Mouse (Mus musculus): ENCODE data around the gene Pgm2l1.

The Pgm2l1 gene

DNA sequence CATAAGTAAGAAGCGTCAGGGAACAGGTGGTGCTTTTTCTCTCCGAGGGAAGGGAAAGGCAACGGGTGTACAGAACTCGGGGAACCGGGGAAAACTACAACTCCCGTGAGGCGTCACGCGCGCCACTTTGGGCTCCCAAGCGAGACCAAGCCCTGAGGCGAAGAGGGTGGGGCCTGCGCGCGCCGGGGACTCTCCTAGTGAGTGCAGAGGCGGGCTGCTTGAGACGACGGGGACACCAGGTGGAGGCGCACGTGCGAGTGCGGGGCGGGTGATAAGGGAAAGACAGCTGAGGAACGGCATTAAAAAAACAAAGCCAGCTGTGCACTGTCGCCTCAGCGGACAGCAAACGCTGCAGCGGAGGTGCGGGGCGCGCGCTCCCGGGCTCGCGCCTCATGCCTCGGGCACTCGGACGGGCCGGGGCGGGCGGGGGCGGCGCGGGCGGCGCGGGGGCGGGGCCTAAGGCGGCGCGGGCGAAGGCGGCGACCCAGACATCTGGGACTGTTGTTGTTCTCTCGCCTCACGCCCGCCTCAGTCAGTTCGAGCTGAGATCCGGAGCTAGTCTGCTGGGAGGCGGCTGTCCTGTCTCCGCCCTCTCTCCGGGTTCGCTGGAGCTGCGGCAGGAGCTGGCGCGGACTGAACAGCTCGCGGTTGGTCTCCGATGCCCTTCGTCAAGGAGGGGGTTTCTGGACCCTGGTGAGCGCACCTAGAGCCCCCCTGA lies at the start of gene Pgm2l1:
Gene Pgm2l1 (plus strand): TSS at position 237 of the 718 bp plus-strand sequence.
- peak; percentile 92 for DNase-seq (ENCODE audit: low spot score)

DNA sequence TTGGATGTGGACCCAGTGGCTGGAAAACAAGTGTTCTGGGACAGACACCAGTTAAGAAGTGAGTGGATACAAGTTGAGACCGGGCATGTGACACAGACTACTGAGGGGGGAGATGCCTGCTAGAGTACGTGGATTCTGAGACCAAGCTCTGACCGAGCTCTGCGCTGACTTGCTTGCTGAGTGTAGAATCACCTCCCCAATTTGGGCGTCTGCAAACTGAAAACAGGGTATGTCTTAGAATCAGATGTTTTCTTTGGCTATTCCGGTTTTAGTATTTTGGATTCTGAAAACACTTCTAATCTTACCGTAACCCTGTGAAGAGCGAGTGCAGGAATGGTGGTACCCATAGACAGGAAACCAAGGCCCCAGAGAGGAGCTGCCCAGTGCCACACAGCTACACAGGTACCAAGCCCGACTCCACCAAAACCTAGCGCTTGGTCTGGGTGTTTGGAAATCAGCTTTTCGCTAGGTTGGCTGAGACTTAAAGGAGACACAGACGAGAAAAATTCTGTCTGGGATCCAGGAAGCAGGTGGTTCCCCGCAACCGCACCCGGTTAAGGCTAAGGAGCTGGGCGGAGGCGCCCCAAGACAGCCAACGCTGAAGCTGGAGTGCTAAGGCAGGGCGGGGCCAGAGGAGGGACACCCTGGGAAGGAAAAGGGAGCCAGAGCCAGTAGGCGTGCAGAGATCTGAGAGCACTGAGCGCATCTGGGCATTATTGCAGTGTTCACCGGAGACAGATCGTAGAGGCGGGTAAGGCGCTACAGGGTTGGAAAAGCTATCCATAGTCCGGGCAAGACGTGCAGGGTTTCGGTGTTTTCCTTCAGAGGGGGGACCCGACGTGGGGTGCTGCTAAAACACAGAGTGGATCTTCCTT lies 48.9 kb upstream of the Pgm2l1 start:
- peak; percentile 65 for DNase-seq (ENCODE audit: low spot score)

GRCm38 (mm10) chr7:100178891-100179233 lies 48.3 kb upstream of the Pgm2l1 start:
- no peak for DNase-seq (ENCODE audit: low spot score)

DNA sequence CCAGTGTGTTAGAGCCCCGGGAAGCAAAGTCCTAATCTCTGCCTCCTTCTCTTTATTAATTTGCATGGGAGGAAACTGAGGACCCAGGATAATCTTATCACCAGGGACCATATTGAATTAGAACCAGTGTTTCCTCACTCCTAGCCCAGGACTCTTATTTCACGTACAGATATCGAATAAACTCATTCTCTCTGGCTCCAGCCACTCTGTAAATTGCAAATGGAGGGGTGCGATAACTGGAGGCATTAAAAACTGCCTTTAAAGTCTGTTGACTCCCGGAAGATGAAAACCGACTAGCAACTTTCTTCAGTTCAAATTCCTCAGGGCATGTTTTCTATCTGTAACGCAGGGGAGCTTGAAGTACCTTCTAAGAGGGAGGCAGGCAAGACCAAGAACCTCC lies 47.8 kb upstream of the Pgm2l1 start:
- DNase-seq (ENCODE audit: low spot score), result no peak

DNA sequence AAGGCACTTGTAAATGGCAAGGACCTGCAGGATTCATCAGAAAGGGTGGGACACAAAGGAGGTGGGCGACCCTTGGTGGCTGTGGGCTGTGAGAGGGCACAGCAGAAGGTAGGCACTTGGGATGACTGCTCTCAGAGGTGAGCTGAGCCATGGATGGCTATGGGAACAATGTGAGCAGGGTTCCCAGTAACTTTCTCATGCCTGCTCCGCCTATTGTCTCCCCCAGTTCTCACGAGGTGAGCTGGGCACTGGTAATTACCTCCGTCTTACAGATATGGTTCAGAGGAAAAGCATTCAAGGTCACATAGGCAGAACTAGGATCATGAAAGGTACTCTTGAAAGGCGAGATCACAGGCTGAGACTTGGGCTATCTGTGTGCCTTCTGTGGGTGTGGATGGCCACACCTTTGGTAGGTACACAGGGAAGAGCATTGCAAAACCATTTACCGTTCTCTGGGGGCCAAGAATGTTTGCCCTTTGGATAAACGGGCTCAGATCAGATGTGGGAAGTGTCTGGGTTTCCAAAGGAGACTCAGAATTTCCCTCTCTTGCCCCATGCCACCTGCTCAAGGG lies 47.3 kb upstream of the Pgm2l1 start:
- DNase-seq (ENCODE audit: low spot score), result no peak

DNA sequence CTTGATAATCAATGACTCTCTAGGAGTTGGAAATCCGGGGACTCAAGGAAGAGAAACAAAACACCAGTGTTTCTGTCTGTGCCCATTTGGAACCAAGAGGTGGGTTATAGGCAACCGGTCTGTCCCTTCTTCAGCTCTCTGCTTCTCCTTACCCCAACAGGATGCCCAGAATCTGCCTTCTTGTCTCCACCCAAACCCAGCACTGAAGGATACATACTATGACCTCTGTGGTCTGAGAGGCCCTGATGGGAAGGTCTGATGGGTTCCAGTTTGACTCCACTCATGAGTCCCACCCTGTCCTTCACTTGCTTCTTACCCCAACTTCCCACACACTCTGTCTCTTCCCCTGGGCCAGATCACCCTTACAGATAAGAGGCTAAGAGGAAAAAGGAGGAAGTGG lies 46.0 kb upstream of the Pgm2l1 start:
- DNase-seq (ENCODE audit: low spot score), result no peak

- DNase-seq (ENCODE audit: low spot score), result no peak
Observed at GRCm38 (mm10) chr7:100181614-100182013, 45.6 kb upstream of the Pgm2l1 start.

DNA sequence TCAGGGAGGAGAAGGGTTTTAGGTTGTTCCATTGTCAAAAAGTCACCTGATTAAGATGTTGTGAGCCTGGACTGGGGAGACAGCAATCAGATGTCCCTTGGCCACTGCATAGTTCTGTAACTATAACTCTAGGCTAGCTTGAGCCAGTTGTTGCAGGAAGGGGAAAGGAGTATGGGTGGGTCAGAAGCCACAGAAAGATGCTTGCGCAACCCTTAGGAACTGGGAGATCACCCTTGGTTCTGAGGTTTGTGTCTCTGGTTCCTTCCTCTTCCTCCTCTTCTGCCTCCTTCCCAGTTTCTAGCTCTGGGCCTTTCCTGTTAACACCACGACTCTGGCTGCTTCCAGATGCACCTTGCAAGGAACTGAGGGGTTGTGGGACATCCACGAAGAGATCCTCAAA lies 44.8 kb upstream of the Pgm2l1 start:
- no peak for DNase-seq (ENCODE audit: low spot score)

GRCm38 (mm10) chr7:100187601-100188000 lies 39.6 kb upstream of the Pgm2l1 start:
- DNase-seq (ENCODE audit: low spot score), result no peak

DNA sequence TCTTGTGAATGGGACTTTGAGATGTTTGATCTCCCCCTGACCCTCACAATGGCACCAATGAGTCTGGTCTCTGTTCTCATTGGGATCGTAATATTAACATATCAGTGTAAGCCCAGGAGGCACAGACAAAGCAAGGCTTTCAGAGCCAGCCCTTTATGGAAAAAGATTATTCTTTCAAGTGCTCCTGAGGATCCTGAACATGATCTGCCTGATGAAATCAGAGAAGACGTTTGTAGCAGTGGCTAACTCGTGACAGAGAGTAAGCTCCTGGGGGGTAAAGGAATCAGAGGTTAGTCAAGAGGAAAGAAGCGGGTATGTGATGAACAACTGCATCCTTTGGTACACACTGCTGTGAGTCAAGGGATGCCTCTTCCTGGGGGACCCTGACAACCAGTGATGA lies 37.0 kb upstream of the Pgm2l1 start:
- no peak for DNase-seq (ENCODE audit: low spot score)

DNA sequence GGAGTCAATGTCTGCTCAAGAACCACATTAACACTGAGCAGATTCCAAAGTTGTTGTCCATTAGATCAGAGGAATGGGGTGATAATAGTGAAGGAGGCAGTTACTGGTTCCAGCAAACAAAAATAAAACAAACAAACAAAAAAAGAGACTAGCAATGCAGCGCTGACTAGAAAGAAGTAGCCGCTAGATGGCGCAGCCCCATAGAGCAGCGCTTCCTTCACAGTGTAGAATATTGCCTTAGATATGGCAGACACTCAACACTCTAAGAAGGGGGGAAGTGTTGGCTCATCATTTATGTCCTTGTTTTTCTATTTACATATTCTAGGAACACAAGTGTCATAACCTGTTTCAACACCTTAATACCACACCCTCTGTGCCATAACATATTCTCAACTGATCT lies 36.4 kb upstream of the Pgm2l1 start:
- DNase-seq (ENCODE audit: low spot score), result no peak

DNA sequence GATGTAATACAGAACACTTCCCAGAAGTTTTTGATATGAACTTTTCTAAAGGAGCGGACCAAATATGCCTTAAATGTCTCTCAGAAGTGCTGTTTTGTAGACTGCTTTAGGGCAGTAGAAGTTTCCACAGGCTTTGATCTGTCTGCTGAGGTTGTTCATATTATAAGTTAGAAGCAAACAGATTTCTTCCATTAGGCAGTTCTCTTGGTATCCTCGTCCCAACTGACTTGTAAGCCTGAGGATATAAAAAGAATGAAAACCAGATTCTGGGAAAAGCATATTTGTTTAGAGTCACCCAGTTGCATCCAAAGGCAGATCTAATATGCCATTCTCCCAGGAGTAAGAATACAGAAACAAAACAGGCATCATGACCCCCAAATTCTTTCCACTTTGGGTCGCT lies 26.0 kb upstream of the Pgm2l1 start:
- no peak for DNase-seq (ENCODE audit: low spot score)

DNA sequence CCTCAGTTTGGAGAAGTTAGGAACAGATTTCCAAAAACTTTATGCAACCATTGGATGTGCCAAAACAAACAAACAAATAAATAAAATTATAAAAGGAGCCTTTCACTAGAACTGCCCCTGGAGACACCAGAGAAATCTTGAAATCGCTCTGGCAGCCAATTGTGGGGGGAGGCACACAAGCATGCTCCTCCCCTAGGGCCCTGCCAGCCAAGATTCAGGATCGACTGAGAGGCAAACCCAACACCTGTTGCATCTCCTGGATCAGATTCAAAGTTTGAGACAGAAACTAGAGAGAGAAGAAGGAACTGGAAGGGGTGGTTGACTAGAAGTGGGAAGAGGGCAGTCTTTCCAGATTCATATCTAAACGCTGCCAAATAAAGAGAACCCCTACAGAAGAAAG lies 23.6 kb upstream of the Pgm2l1 start:
- no peak for DNase-seq (ENCODE audit: low spot score)

DNA sequence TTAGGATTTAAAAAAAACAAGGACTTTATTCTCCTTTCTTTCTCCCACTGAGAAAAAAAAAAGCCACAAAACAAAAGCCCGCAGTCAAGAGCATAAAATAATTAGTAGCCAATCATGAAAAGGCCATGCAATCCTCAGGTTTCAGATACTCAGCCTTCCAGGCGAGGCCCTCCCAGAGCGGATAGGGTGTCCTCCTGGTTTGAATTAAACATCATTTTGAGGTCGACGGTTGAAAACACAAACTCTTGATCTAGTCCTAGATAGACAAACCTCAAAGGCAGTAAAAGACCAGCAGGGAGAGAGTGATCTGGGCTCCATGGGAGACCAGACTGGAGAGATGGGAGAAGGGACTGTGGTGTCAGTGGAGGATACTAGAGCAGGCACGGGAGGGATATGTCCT lies 22.3 kb upstream of the Pgm2l1 start:
- no peak for DNase-seq (ENCODE audit: low spot score)

DNA sequence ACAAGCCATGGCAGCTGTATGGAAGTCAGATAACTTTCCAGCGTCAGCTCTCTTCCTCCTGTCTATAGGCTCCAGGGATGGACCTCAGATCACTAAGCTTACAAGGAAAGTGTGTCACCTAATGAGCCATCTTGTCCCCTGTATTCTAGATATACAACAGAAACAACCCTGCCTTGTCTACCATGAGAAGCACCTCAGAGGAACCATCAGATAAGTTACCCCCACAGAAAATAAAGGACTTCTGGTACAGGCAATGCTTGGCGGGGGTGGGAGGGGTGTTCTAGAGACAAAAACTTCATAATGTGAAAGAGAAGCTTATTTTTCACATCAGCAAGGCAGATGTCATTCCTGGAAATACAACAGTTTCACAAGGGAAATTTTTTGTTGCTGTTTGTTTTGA lies 21.1 kb upstream of the Pgm2l1 start:
- DNase-seq (ENCODE audit: low spot score), result no peak

GRCm38 (mm10) chr7:100207886-100208285 lies 19.3 kb upstream of the Pgm2l1 start:
- DNase-seq (ENCODE audit: low spot score), result no peak

DNA sequence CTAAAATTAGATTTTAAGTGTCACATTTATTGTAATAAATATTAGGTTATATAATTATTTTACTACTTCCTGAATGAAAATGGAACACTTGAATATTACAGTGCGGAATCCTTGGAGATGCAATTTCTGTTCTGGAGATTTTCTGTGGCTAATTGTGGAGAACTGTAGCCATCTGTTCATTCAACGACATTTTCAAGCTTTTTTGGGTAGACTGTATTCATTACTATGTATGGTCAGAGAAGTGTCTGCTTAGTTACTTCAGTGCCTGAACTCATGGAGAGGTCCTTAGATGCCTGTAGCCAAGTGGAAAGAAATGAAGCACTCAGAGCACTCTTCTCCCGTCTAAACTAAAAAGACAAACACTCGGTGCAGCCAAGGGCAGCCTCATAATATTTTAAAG lies 12.9 kb upstream of the Pgm2l1 start:
- no peak for DNase-seq (ENCODE audit: low spot score)

DNA sequence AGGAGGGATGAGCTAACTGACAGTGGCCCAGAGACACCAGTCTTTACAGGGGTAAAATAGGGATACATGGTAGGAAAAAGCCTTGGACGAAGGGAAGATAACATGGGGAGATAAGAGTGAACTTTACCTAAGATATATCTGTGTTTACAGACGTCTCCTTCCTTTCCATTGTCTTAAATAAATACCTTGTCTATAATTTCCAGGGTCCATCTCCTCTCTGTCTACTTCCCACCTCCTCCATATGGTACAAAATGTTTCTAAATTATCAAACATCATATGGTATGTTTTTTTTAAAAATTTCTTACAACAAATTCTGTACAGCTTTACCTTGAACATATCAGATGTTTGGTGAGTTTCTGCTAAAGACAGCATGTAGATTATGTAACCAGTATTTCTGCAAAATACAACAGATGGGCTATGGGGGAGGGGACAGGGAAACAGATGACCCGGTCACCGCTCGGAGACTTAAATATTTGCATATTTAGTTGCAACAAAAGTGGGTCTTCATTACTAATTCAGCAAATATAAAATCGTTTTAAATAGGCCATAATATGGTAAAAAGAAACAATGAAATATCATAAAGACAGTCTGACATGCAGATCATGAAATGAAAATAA lies 12.0 kb upstream of the Pgm2l1 start:
- DNase-seq (ENCODE audit: low spot score), result no peak

- no peak for DNase-seq (ENCODE audit: low spot score)
Observed at GRCm38 (mm10) chr7:100215976-100216375, 11.2 kb upstream of the Pgm2l1 start.

- DNase-seq (ENCODE audit: low spot score), result no peak
Observed at GRCm38 (mm10) chr7:100216601-100217565, 10.3 kb upstream of the Pgm2l1 start.

DNA sequence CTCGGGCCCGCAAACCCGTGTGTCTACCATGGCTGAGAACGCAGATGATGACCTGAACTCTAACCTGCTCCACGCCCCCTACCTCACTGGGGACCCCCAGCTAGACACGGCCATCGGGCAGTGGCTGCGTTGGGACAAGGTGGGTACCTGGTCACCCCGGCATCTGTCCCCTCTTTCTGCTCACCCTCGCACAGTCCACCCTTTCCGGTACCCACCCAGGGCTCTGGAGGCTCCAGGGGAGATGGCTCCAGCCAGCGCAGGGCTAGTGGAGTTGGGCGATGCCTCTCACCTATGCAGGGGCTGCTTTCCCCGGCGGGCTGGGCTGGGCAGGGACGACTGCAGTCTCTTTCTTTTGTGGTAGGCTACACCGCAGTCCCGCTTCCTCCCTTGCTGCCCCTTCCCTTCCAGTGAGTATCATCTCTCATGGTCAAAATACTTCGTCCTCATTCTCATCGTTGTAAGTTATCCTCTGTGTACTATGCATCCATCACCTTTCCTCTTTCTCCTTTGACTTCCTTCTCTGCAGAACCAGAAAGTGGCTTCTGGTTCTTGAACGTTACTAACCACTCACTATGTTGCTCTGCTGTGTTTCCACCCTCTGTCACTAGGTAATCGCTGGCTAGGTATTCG lies 817 bp downstream of the Pgm2l1 start:
- no peak for DNase-seq (ENCODE audit: low spot score)
